Mouse (Mus musculus) kidney, embryonic 14.5 days (tissue): ENCODE measurements at regions not wholly inside any gene's neighbourhood (a gene's known extent, or its start where the extent isn't known, plus 50 kb on each side); places are given as distances from the start of the nearest gene placed in this dataset.
A peak's percentile ranks its signal among the peaks of the same experiment; 100 is the strongest.

Experiments used
- ATAC-seq: fragments of 200-750 bp; cut with Nextera tagmentation; 2 replicates; pipeline ENCODE4 v1.8.0; 2017; ENCODE audit warnings: moderate number of reproducible peaks, mild to moderate bottlenecking, moderate TSS enrichment, moderate library complexity; ENCODE audit not compliant: low FRiP score, low TSS enrichment
- H3K27ac ChIP-seq: fragments of 300-500 bp; sonication (generic); 2 replicates; pipeline ENCODE4 v1.5.1; 2014; ENCODE audit warnings: low read depth, mild to moderate bottlenecking, low read length, moderate library complexity, mixed read lengths
- H3K27me3 ChIP-seq: fragments of 300-500 bp; sonication (generic); 2 replicates; pipeline ENCODE4 v1.6.1; 2014; ENCODE audit warnings: mild to moderate bottlenecking, low read length; ENCODE audit not compliant: control insufficient read depth, insufficient read depth
- H3K36me3 ChIP-seq: fragments of 300-500 bp; sonication (generic); 2 replicates; pipeline ENCODE4 v1.6.1; 2014; ENCODE audit warnings: low read length, mixed read lengths; ENCODE audit not compliant: control insufficient read depth, insufficient read depth
- H3K4me1 ChIP-seq: fragments of 300-500 bp; sonication (generic); 2 replicates; pipeline ENCODE4 v1.6.1; 2014; ENCODE audit warnings: low read length, mixed read lengths; ENCODE audit not compliant: control insufficient read depth, insufficient read depth
- H3K4me2 ChIP-seq: fragments of 300-500 bp; sonication (generic); replicated peaks from 2 replicates; pipeline ENCODE4 v1.6.1; 2014; ENCODE audit warnings: low read depth, mild to moderate bottlenecking, low read length
- H3K4me3 ChIP-seq: fragments of 300-500 bp; sonication (generic); 2 replicates; pipeline ENCODE4 v1.5.1; 2014; ENCODE audit warnings: mild to moderate bottlenecking, low read length
- H3K9ac ChIP-seq: fragments of 300-500 bp; sonication (generic); 2 replicates; pipeline ENCODE4 v1.6.1; 2014; ENCODE audit warnings: low read depth, mild to moderate bottlenecking, low read length, moderate library complexity
- H3K9me3 ChIP-seq: fragments of 300-500 bp; sonication (generic); 2 replicates; pipeline ENCODE4 v1.6.1; 2016; ENCODE audit warnings: low read length; ENCODE audit not compliant: control insufficient read depth
- WGBS: fragments of 180-500 bp; shearing (Covaris S2); extraction: QIAGEN DNeasy Blood & Tissue Kit; methylation state at CpG from one replicate; pipeline ENCODE4 v1.1.7; 2014; 5-methylcytosine and 5-hydroxymethylcytosine counted together

DNA sequence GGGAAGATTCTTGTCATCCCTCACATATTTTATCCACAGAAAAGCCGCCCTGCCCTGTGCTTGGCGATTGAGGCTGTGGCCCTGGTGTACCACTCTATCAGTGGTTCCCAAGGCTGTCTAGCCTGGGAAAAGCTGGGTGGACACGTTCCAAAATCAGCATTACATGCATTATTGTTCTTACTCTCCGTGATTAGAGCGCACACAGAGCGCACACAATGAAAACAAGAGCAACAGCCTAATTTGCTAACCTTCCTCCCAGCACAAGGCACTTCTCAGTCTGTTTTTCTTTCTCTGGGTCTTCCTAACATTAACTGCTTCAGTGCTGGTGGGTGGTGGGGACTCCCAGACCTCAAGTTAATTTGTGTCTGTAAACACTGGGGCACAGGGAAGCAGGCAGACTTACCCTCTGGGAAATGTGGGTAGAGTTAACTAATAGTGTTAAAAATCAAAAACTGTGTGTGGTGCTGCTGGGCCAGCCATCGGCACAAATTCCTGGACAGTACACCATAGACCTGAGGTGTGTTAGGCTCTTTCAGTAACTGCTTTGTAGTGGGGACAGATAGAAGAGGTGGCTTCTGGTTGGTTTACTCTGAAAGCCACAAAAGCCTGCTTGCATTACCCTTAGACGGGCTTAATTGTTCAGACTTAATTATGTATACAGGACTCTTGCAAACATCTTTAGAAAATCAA is 137.8 kb upstream of the Hey2 start:
- H3K9me3 ChIP-seq: no peaks in the 10 kb centered on the region
- H3K4me3 ChIP-seq: peak overlapping the region; percentile 16; the same call in 1 of the 2 replicates
- 4% methylated on average over 8 of the region's 8 CpGs for WGBS
- ATAC-seq: peak; percentile 90
- no peaks in the 10 kb centered on the region for H3K36me3 ChIP-seq
- H3K27ac ChIP-seq: no peak overlapping the region
- H3K4me1 ChIP-seq: peaks cover 5% of the 10 kb centered on the region; the same call in 1 of the 2 replicates
- no peak overlapping the region; the same call in 1 of the 2 replicates for H3K9ac ChIP-seq
- no peaks in the 10 kb centered on the region for H3K27me3 ChIP-seq
- peak overlapping the region; percentile 38 for H3K4me2 ChIP-seq

DNA sequence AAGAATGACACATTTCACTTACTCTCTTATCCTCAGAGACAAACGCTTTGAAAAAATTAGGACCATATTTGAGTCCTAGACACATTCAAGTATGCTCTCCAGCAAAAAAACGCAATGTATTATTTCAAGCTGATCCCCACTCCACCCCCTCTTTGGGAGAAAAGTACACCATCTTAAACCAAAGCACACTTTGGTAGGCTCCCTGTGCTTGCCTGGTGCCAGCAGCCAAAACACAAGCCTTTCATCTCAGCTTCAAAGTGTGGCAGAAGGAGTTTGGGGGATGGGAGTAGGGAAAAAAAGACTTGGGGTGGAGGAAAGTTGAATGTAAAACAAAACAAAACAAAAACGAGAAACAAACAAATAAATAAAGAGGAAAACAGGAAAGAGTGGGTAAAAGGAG is 137.2 kb upstream of the Hey2 start:
- no peaks in the 10 kb centered on the region for H3K36me3 ChIP-seq
- WGBS: 14% methylated on average over 3 of the region's 3 CpGs
- H3K4me1 ChIP-seq: peaks cover 5% of the 10 kb centered on the region; the same call in 1 of the 2 replicates
- ATAC-seq: no peak
- H3K9ac ChIP-seq: no peak overlapping the region
- no peaks in the 10 kb centered on the region for H3K27me3 ChIP-seq
- H3K4me2 ChIP-seq: peak overlapping the region; percentile 38
- peak overlapping the region; percentile 18; the same call in 1 of the 2 replicates for H3K27ac ChIP-seq
- H3K9me3 ChIP-seq: no peaks in the 10 kb centered on the region
- peak overlapping the region; percentile 16; the same call in 1 of the 2 replicates for H3K4me3 ChIP-seq

DNA sequence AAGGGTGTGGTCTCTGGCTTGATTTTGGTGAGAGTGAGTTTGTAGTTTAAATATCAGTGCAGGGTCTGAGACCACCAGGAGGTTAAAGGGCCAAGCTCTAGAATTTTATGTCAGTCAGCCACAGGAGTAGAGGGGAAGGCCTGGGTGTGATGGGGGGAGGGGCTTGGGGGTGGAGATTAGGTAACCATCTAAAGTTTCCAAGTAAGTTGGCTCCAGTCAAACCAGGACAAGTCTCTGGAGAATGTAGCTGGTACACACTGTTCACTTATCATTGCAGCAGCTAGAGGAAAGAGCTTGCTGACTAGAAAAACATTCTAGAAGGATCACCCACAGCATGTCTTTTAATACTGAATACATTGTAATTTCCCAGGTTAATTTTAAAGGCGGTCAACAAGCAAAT is 123.6 kb upstream of the Hey2 start:
- Histone ChIP-seq H3K27ac (no peak overlapping the region), H3K9ac (no peak overlapping the region), H3K36me3 (no peaks in the 10 kb centered on the region), H3K4me1 (no peaks in the 10 kb centered on the region), H3K4me2 (no peak overlapping the region), H3K9me3 (no peaks in the 10 kb centered on the region), H3K4me3 (no peak overlapping the region), H3K27me3 (no peaks in the 10 kb centered on the region)
- WGBS: 100% methylated on average over 1 of the region's 1 CpGs
- ATAC-seq: no peak

DNA sequence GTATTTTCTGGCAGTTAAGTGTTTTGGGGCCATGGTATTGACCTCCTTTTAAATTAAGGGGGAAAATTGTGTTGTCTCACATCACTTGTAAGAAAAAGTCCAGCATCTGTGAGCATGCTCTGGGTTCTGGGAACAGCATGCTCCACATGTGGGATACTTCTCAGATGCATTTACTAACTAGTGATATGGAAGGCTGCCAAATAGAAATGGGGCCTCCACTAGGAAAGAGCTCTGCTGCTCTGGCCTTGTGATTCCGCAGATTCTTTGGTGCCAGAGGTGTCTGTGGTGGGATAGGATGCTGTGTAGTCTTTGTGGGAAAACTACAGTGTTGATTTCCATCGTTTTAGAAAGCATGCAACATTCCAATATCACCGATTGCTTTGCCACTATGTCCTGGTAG is 111.2 kb upstream of the Hey2 start:
- no peaks in the 10 kb centered on the region for H3K4me1 ChIP-seq
- no peaks in the 10 kb centered on the region for H3K27me3 ChIP-seq
- WGBS: 80% methylated on average over 3 of the region's 3 CpGs
- no peak overlapping the region for H3K27ac ChIP-seq
- H3K9me3 ChIP-seq: no peaks in the 10 kb centered on the region
- no peak overlapping the region for H3K4me3 ChIP-seq
- no peak for ATAC-seq
- no peaks in the 10 kb centered on the region for H3K36me3 ChIP-seq
- H3K9ac ChIP-seq: no peak overlapping the region
- H3K4me2 ChIP-seq: no peak overlapping the region

DNA sequence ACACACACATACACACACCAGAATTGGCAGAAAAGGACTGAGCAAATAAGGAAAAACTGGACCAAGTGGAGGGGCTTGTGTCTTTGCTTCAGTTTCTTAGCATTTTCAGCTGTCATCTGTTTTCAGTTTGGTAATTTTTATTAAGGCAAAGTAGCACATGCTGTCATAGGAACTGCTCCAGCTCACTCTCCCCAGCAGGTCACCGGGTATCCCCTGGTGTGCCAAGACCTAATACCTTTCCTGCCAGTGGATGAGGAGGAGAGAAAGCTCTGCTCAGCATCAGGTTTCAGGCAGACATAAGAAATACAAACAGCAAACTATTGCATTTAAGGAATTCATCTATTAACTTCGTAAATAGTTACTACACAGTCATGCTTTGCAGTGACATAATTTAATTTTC is 109.8 kb upstream of the Hey2 start:
- no peaks in the 10 kb centered on the region for H3K9me3 ChIP-seq
- no peak for ATAC-seq
- H3K27ac ChIP-seq: no peak overlapping the region
- WGBS: 46% methylated on average over 2 of the region's 2 CpGs
- no peaks in the 10 kb centered on the region for H3K36me3 ChIP-seq
- no peak overlapping the region for H3K4me3 ChIP-seq
- H3K27me3 ChIP-seq: no peaks in the 10 kb centered on the region
- no peaks in the 10 kb centered on the region for H3K4me1 ChIP-seq
- H3K9ac ChIP-seq: no peak overlapping the region
- no peak overlapping the region for H3K4me2 ChIP-seq

DNA sequence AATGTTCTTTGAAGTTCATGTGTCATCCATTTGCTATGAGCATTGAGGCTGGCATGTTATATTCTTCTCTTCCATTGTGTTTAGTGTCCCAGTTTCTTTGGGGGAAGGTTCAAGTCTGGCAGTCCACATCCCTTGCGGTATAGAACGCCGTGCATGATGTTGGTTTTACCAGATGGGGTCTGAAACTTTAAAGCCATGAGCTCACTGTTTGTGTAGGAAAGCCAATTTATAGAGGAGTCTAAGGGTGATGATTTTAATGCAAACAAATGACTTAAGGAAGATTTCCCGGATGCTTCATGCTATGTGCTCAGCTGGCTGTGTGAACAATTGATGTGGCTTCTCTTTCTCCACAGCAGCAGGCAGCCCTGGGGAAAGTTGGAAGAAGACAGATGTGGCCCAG is 104.0 kb upstream of the Hey2 start:
- Histone ChIP-seq H3K4me2 (no peak overlapping the region), H3K4me3 (no peak overlapping the region), H3K9ac (no peak overlapping the region), H3K4me1 (no peaks in the 10 kb centered on the region), H3K36me3 (no peaks in the 10 kb centered on the region), H3K27ac (no peak overlapping the region), H3K9me3 (no peaks in the 10 kb centered on the region), H3K27me3 (no peaks in the 10 kb centered on the region)
- 69% methylated on average over 4 of the region's 4 CpGs for WGBS
- no peak for ATAC-seq

DNA sequence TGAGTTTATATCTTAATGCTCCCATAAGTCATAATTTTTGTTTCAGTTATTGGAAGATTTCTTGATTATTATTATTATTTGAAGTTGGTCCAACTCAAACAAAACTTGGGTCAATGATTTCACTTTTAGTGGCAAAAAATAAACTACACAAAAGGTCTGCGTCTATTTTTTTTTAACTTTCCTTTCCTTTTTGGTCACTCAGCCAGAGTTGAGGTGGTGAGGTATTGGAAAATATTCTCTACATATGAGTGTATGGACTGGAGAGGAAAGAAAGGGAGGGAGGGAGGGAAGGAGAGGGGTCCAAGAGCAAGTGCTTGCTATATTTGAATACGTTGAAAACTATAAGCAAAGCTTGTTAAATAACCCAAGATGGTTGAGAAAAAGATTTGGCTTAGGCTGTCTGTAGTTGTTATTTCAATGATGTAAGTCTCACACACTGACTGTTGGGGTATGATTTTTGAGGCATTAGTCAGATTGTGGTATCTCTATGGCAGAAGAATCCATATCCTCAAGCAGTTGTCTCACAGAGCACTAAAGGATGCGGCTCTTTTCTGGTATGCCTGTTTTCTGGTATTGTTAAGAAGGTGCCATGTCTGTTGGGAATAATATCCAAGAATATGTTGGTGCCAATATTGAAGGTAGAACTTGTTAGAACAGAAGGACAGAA is 75.9 kb upstream of the Hey2 start:
- Histone ChIP-seq H3K36me3 (no peaks in the 10 kb centered on the region), H3K27me3 (no peaks in the 10 kb centered on the region), H3K9ac (no peak overlapping the region), H3K4me2 (no peak overlapping the region), H3K4me3 (no peak overlapping the region), H3K4me1 (no peaks in the 10 kb centered on the region), H3K9me3 (no peaks in the 10 kb centered on the region), H3K27ac (no peak overlapping the region)
- WGBS: 82% methylated on average over 3 of the region's 3 CpGs
- ATAC-seq: no peak

DNA sequence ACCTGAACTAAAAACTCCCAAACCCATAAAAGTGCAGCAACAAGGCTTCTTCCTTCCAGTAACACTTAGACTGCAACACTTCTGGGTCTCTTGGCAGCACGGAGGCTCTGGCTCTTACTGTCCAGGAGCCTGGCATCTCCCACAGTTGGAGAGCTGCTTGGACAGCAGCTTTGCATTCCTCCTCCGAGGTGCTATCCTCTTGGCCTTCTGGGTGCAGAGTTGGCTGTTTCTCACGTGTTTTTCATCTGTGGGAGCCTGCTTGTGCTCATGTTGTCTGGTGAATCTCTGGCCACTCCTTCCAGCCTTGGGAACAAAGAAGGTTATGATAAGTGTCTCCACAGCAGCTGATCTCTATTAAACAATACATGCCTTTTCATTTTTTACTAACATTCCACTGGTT is 51.2 kb upstream of the Hey2 start:
- H3K4me1 ChIP-seq: no peaks in the 10 kb centered on the region
- H3K4me2 ChIP-seq: no peak overlapping the region
- no peaks in the 10 kb centered on the region for H3K27me3 ChIP-seq
- H3K4me3 ChIP-seq: no peak overlapping the region
- H3K27ac ChIP-seq: no peak overlapping the region
- WGBS: 49% methylated on average over 3 of the region's 3 CpGs
- no peaks in the 10 kb centered on the region for H3K36me3 ChIP-seq
- ATAC-seq: no peak
- no peaks in the 10 kb centered on the region for H3K9me3 ChIP-seq
- H3K9ac ChIP-seq: no peak overlapping the region
